Mouse (Mus musculus) embryonic facial prominence, embryonic 11.5 days (tissue): ENCODE data around the gene Kalrn. TPM values are rescaled to one million over a fixed set of nuclear protein-coding genes. Genes with fewer than 3 reads are reported as not detected.

ENCODE experiments used
- ATAC-seq: fragments of 200-750 bp; cut with Nextera tagmentation; replicated peaks from 2 replicates; pipeline ENCODE4 v1.8.0; 2017; ENCODE audit warnings: low read depth; ENCODE audit not compliant: insufficient number of reproducible peaks, low FRiP score, low TSS enrichment
- DNase-seq: peaks from one replicate; pipeline ENCODE4 v3.0.0-alpha.2; 2015; ENCODE audit warnings: low spot score
- H3K27ac ChIP-seq: fragments of 300-500 bp; sonication (generic); replicated peaks from 2 replicates; pipeline ENCODE4 v1.5.1; 2014; ENCODE audit warnings: mild to moderate bottlenecking, low read depth, low read length, control low read depth
- H3K27me3 ChIP-seq: fragments of 300-500 bp; sonication (generic); 2 replicates; pipeline ENCODE4 v1.6.1; 2014; ENCODE audit warnings: mild to moderate bottlenecking, low read length, moderate library complexity, mixed read lengths; ENCODE audit not compliant: control insufficient read depth, insufficient read depth
- H3K36me3 ChIP-seq: fragments of 300-500 bp; sonication (generic); replicated peaks from 2 replicates; pipeline ENCODE4 v1.6.1; 2014; ENCODE audit warnings: low read depth, mild to moderate bottlenecking, low read length, moderate library complexity, mixed read lengths; ENCODE audit not compliant: control insufficient read depth, insufficient read depth
- H3K4me1 ChIP-seq: fragments of 300-500 bp; sonication (generic); 2 replicates; pipeline ENCODE4 v1.6.1; 2014; ENCODE audit warnings: low read length, mixed read lengths; ENCODE audit not compliant: control insufficient read depth, insufficient read depth
- H3K4me2 ChIP-seq: fragments of 300-500 bp; sonication (generic); 2 replicates; pipeline ENCODE4 v1.6.1; 2014; ENCODE audit warnings: low read depth, mild to moderate bottlenecking, control low read depth, low read length, moderate library complexity
- H3K4me3 ChIP-seq: fragments of 300-500 bp; sonication (generic); 2 replicates; pipeline ENCODE4 v1.5.1; 2014; ENCODE audit warnings: low read depth, low read length, control low read depth
- H3K9ac ChIP-seq: fragments of 300-500 bp; sonication (generic); replicated peaks from 2 replicates; pipeline ENCODE4 v1.6.1; 2014; ENCODE audit warnings: mild to moderate bottlenecking, control low read depth, low read length
- H3K9me3 ChIP-seq: fragments of 300-500 bp; sonication (generic); replicated peaks from 2 replicates; pipeline ENCODE4 v1.6.1; 2016; ENCODE audit warnings: mild to moderate bottlenecking, low read length, inconsistent platforms, mixed read lengths; ENCODE audit not compliant: control insufficient read depth
- WGBS: fragments of 180-500 bp; shearing (Covaris S2); extraction: QIAGEN DNeasy Blood & Tissue Kit; methylation state at CpG from one replicate; pipeline ENCODE4 v1.1.7; 2014; 5-methylcytosine and 5-hydroxymethylcytosine counted together
- polyA plus RNA-seq: library from polyadenylated mRNA; unstranded; fragments of >200 nt; fragmentation: Nextera tagmentation; extraction: Ambion mirVana; gene quantifications from 2 replicates; pipeline ENCODE4 v1.2.1, GENCODE M21; 2014

Gene Kalrn
- polyA plus RNA-seq, 1 experiment from 2014 or later, result 12.0 TPM

DNA sequence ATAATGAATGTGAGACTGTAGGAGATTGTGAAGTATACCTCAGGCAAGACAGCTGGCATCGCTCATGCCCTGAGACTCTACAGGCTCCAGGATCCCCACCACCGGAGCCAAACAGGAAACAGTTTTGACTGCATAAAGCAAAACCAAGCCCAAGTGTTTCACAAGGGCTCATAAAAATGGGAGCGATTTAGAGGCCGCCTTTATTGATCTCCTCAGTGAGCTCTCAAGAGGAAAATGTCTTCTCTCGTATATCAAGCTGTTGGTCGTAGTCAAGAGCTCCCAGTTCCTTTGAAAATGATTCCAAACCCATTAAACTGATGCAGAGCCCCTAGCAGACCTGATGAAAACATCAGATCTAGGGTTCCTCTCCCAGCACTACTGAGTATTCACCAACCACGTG lies 127.7 kb downstream of the Kalrn start:
- no peaks in the 10 kb centered on the region; the same call in 1 of the 2 replicates for H3K4me1 ChIP-seq
- H3K27ac ChIP-seq, result no peak overlapping the region
- no peaks in the 10 kb centered on the region for H3K36me3 ChIP-seq
- H3K9ac ChIP-seq, result no peak overlapping the region
- no peak overlapping the region for H3K4me2 ChIP-seq
- H3K4me3 ChIP-seq, result no peak overlapping the region
- 75% methylated on average over 7 of the region's 7 CpGs for WGBS
- ATAC-seq, result no peak
- DNase-seq, result no peak
- H3K27me3 ChIP-seq, result no peaks in the 10 kb centered on the region
- no peaks in the 10 kb centered on the region for H3K9me3 ChIP-seq

DNA sequence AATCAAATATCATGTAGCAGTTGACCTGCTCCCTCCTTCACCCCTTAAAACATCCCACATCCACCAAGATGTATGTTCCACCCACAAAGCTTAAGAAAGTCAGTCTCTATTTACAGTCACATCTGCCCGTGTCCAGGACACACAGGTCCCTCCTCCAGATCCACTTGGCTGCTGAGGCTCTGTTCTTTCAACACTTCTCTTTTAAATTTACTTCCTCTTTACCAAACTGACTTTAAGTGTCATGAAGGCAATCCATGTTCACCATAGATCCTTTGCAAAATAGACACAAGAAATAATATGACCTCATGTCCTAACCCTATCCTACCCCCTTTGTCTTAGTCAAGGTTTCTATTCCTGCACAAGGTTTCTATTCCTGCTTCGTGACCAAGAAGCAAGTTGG lies 131.6 kb downstream of the Kalrn start:
- Histone ChIP-seq H3K4me3 (no peak overlapping the region), H3K27ac (no peak overlapping the region), H3K9ac (no peak overlapping the region), H3K9me3 (no peaks in the 10 kb centered on the region), H3K4me1 (no peaks in the 10 kb centered on the region; the same call in 1 of the 2 replicates), H3K27me3 (no peaks in the 10 kb centered on the region), H3K4me2 (no peak overlapping the region), H3K36me3 (no peaks in the 10 kb centered on the region)
- DNase-seq, result no peak
- ATAC-seq, result no peak
- 89% methylated on average over 2 of the region's 2 CpGs for WGBS

DNA sequence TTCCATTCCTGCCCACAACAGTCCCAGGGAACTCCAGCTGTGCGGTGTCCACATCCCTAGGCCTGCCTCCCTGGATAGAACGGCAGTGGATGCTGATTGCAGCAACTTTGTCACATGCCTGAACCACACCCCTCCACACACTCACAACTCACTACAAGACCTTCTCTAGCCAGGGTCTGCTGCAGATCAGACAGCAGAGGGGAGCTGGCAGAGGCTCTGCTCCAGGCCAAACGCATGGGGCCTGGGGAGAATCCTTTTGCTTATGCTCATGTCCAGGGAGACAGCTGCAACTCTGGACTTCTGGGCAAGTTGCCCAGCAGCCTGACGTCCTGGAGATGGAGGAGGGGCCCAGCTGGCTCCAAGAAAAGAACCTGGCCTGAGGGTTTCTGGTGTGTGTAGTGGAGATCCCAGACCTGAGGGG lies 132.3 kb downstream of the Kalrn start:
- Histone ChIP-seq H3K9ac (no peak overlapping the region), H3K27me3 (no peaks in the 10 kb centered on the region), H3K4me3 (no peak overlapping the region), H3K4me1 (no peaks in the 10 kb centered on the region; the same call in 1 of the 2 replicates), H3K4me2 (no peak overlapping the region), H3K36me3 (no peaks in the 10 kb centered on the region), H3K27ac (no peak overlapping the region), H3K9me3 (no peaks in the 10 kb centered on the region)
- DNase-seq, result peak; percentile 20
- 51% methylated on average over 4 of the region's 4 CpGs for WGBS
- peak; percentile 44; the same call in 1 of the 2 replicates for ATAC-seq

DNA sequence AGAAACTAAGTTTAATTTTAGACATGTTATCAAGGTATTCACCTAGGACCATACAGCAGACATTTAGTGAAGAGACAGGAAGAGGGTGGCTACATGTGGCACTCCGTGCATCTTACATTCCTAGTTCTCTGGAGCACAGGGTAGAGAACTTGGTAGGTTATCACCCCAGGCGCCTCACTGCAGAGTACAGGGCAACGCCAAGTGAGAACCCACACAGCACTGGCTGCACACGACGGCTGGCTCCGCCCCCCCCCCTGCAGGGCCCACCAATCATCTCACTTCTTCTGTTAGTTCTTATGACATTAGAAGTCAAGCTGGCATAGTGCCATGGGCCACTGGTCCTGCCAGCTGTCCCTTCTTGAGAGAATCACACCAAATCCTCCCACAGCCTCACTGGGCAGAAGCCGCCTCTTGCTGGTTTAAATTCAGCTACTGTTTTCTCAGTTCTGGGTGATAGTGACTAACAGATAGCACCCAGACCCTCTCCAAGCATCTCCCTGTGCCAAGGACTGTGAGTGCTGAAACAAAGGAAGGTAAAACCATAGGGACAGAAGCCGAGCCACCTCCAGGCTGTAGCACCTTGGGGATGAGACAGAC lies 133.2 kb downstream of the Kalrn start:
- no peak for DNase-seq

DNA sequence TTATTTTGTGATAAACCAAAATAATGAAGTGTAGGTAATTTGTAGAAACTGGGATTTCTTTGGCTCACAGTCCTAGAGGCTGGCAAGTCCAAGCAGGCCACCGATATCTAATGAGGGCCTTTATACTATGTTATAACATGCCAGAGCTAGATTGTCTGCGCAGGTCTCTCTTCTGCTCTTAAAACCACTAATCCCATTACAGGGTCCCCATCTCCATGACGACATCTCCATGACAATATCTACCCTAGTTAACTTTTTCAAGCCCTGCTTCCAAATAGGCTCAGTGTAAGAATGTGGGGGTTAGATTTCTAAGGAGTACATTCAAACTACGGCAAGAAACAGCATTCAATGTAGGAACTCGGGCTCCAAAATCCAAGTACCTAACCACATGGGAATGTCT lies 143.2 kb downstream of the Kalrn start:
- 0 out of 2 replicates have a peak, but pooled peaks cover 6% of the 10 kb centered on the region for H3K4me1 ChIP-seq
- no peaks in the 10 kb centered on the region for H3K27me3 ChIP-seq
- H3K9ac ChIP-seq, result no peak overlapping the region
- H3K9me3 ChIP-seq, result no peaks in the 10 kb centered on the region
- H3K36me3 ChIP-seq, result no peaks in the 10 kb centered on the region
- ATAC-seq (no peak), DNase-seq (peak; percentile 28)
- no peak overlapping the region for H3K4me2 ChIP-seq
- no peak overlapping the region for H3K27ac ChIP-seq
- H3K4me3 ChIP-seq, result no peak overlapping the region
- 76% methylated on average over 5 of the region's 5 CpGs for whole genome bisulfite sequencing

More for the DNA sequence above, 133.2 kb downstream of the Kalrn start:
- WGBS, result 80% methylated on average over 8 of the region's 8 CpGs
- H3K36me3 ChIP-seq, result no peaks in the 10 kb centered on the region
- no peak for ATAC-seq
- no peak overlapping the region for H3K4me2 ChIP-seq
- H3K4me1 ChIP-seq, result no peaks in the 10 kb centered on the region; the same call in 1 of the 2 replicates
- no peak overlapping the region for H3K4me3 ChIP-seq
- no peak overlapping the region for H3K9ac ChIP-seq
- H3K27ac ChIP-seq, result no peak overlapping the region
- no peaks in the 10 kb centered on the region for H3K9me3 ChIP-seq
- no peaks in the 10 kb centered on the region for H3K27me3 ChIP-seq

DNA sequence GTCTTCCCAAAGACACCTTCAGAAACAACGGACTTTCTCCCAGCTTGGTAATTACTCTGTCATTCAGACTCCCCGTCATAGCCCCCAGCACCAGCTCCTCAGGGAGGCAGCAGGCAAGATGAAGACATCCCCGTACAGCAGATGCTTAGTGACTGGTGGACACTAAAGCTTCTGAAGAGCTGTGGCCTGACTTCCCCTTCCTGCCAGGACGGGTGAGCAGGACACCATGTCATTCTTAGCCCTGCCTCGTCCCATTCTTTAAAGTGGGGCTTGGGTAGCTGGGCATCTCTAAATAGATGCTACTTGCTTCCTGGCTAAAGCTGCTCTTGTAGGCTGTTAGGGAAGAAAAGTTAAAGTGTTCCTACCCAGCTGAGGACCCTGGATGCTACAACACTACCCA lies 145.7 kb downstream of the Kalrn start:
- Histone ChIP-seq H3K4me3 (no peak overlapping the region), H3K27me3 (no peaks in the 10 kb centered on the region), H3K36me3 (no peaks in the 10 kb centered on the region), H3K9me3 (no peaks in the 10 kb centered on the region), H3K27ac (no peak overlapping the region), H3K4me1 (peaks cover 9% of the 10 kb centered on the region; the same call in 1 of the 2 replicates), H3K4me2 (no peak overlapping the region), H3K9ac (no peak overlapping the region)
- DNase-seq, result no peak
- 60% methylated on average over 5 of the region's 5 CpGs for WGBS
- ATAC-seq, result no peak

DNA sequence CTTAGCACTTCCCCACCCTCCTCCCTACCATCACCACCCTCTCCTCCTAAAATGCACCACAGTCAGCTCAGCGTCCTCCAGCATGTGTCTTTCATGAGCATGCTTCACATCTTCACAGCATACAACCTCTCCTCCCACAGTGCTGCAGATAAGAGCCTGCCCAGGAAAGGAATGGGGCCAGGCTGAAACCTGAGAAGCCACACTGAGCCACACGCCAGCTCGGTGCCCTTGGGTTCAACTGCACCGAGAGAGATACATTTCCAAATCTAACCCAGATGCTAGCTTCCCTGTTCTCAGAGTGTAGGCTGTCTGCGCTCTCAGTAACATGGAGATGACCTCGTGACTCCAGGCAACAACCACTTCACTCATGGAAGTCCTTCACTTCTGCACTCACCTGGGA lies 151.9 kb downstream of the Kalrn start:
- H3K4me1 ChIP-seq, result peaks cover 22% of the 10 kb centered on the region
- H3K9me3 ChIP-seq, result no peaks in the 10 kb centered on the region
- H3K27ac ChIP-seq, result peak overlapping the region; percentile 58; the same call in 1 of the 2 replicates
- H3K4me2 ChIP-seq, result no peak overlapping the region; the same call in 1 of the 2 replicates
- 16% methylated on average over 6 of the region's 6 CpGs for WGBS
- no peaks in the 10 kb centered on the region for H3K36me3 ChIP-seq
- ATAC-seq, result peak; percentile 91
- H3K4me3 ChIP-seq, result no peak overlapping the region
- DNase-seq, result peak; percentile 91
- H3K27me3 ChIP-seq, result no peaks in the 10 kb centered on the region
- no peak overlapping the region for H3K9ac ChIP-seq

DNA sequence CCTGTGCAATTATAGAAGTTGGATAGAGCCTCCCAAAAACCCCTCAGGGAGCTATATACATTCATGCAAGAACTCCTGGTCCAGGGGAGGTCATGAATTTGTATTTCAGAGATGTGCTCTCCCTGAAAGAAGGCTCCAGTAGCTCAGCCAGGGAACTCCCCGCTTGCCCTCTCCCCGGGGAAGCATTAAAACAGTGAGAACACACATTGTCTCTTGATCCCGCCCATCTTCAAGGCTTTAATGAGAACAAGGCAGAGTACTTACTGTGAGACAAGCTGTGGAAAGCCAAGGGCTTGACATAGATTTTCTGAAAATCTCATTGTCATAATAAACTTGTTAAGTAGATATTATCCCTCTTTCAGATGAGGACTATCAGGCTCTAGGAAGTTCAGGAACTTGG lies 155.4 kb downstream of the Kalrn start:
- ATAC-seq, result no peak
- no peak overlapping the region for H3K27ac ChIP-seq
- no peak overlapping the region for H3K9ac ChIP-seq
- peaks cover 21% of the 10 kb centered on the region for H3K4me1 ChIP-seq
- no peak overlapping the region for H3K4me2 ChIP-seq
- H3K9me3 ChIP-seq, result no peaks in the 10 kb centered on the region
- no peak for DNase-seq
- WGBS, result 38% methylated on average over 3 of the region's 3 CpGs
- H3K4me3 ChIP-seq, result no peak overlapping the region
- H3K27me3 ChIP-seq, result no peaks in the 10 kb centered on the region
- no peaks in the 10 kb centered on the region for H3K36me3 ChIP-seq
